7 mouse cellular contexts compared by ENCODE assay signal in genomic region chr15:85878848-85879497, GRCm38 (mm10). TPM values are rescaled to one million over a fixed set of nuclear protein-coding genes. Genes with fewer than 3 reads are reported as not detected.
A peak's percentile ranks its signal among the peaks of the same experiment; 100 is the strongest.
DNase-seq lines count a peak whose midpoint lies in the region; ATAC-seq lines count a peak whose summit lies in the region.

Trmu (plus strand) TSS chr15:85879312.

- H3K4me2 ChIP-seq in intestine, embryonic 15.5 days (replicated peaks): peak within 1 kb of the TSS; percentile 91

- no peaks in the 10 kb centered on the region for H3K27me3 ChIP-seq in intestine, embryonic 15.5 days (replicated peaks)
- H3K27me3 ChIP-seq in midbrain, embryonic 10.5 days (ENCODE audit: low read depth, poor library complexity, severe bottlenecking): no peaks in the 10 kb centered on the region

- ATAC-seq in intestine, embryonic 15.5 days: peak; percentile 97

- peak within 1 kb of the TSS; percentile 82 for H3K9ac ChIP-seq in intestine, embryonic 15.5 days

- peaks cover 22% of the 10 kb centered on the region for H3K36me3 ChIP-seq in intestine, embryonic 15.5 days
- peaks cover 56% of the 10 kb centered on the region for H3K36me3 ChIP-seq in midbrain, embryonic 10.5 days

- intact Hi-C loops in gastrocnemius, postnatal 36 days (cut with DNase I): no loop called here
- intact Hi-C loops in left cerebral cortex, postnatal 25 days (cut with DNase I): loop anchor here (1.0 to 5.0 kb wide), 2 partner anchors 20 to 267 kb away; partner anchors contain the start of gene Gtse1

- no peaks in the 10 kb centered on the region for H3K9me3 ChIP-seq in intestine, embryonic 15.5 days
- H3K9me3 ChIP-seq in midbrain, embryonic 10.5 days (replicated peaks): no peaks in the 10 kb centered on the region

- peak within 1 kb of the TSS; percentile 81 for H3K27ac ChIP-seq in intestine, embryonic 15.5 days
- peak within 1 kb of the TSS; percentile 91 for H3K27ac ChIP-seq in midbrain, embryonic 10.5 days (replicated peaks)

- peak; percentile 84 to 85 for DNase-seq in adrenal gland, adult 18-20 months (ENCODE audit: low spot score in 2 of 2)
- DNase-seq in embryo, embryonic 11 days: peak; percentile 95
- peak; percentile 83 to 89 for DNase-seq in gastrocnemius, postnatal 36 days
- DNase-seq in left cerebral cortex, postnatal 25 days (ENCODE audit: low spot score in 2 of 2): peak; percentile 93 to 97
- peak; percentile 97 for DNase-seq in midbrain, embryonic 10.5 days (ENCODE audit: low spot score)
- DNase-seq in right cerebral cortex, postnatal 4 days: peak; percentile 88

- H3K4me1 ChIP-seq in intestine, embryonic 15.5 days (replicated peaks): peaks cover 11% of the 10 kb centered on the region
- H3K4me1 ChIP-seq in midbrain, embryonic 10.5 days: peaks cover 23% of the 10 kb centered on the region

- under 1% methylated on average over 49 of the region's 50 CpGs for WGBS in intestine, embryonic 15.5 days
- 1% methylated on average over 50 of the region's 50 CpGs for WGBS in midbrain, embryonic 10.5 days

- peak within 1 kb of the TSS; percentile 64 for H3K4me3 ChIP-seq in intestine, embryonic 15.5 days (replicated peaks)
- H3K4me3 ChIP-seq in midbrain, embryonic 10.5 days: peak within 1 kb of the TSS; percentile 66

RNA-seq across cellular contexts. Expression of gene Trmu, which starts in this region (rescaled TPM):
- 10 to 100 TPM; 25.0 to 32.7 TPM for total RNA-seq in adrenal gland, adult 18-20 months (2021)
- 10 to 100 TPM in 1 of 2 experiments, 1 to 10 TPM in 1; 9.1 to 12.1 TPM for total RNA-seq in gastrocnemius, postnatal 36 days (2021)
- 34.2 and 35.8 TPM in 2 replicates for polyA plus RNA-seq in intestine, embryonic 15.5 days (2015; fragmentation: Nextera tagmentation; extraction: Ambion mirVana)
- 10 to 100 TPM; 25.3 to 29.3 TPM for total RNA-seq in left cerebral cortex, postnatal 25 days (2021)
- polyA plus RNA-seq in midbrain, embryonic 10.5 days (2016; fragmentation: Nextera tagmentation; extraction: Ambion mirVana): 36.3 and 39.5 TPM in 2 replicates

Comparison
In these comparisons a context has a peak if more than half of its experiments do, and no peak if none do; other contexts are left out.
1. Peak in every context shown above with its lines: DNase-seq, ATAC-seq, H3K4me3 ChIP-seq and H3K27ac ChIP-seq.